Mouse (Mus musculus): ENCODE data around the gene Thoc7. TPM values are rescaled to one million over a fixed set of nuclear protein-coding genes. Genes with fewer than 3 reads are reported as not detected.
A peak's percentile ranks its signal among the peaks of the same experiment; 100 is the strongest.

Gene Thoc7
- total RNA-seq (2014; fragmentation: Nextera tagmentation) (109 and 115 TPM in 2 replicates), total RNA-seq (2017) (228 and 232 TPM in 2 replicates), polyA plus RNA-seq (2012) (21.1 and 21.4 TPM in 2 replicates)

- no peak for ATAC-seq (ENCODE audit: extremely low read depth, insufficient number of reproducible peaks, low FRiP score, poor library complexity, severe bottlenecking)
- H3K27me3 ChIP-seq (ENCODE audit: insufficient read depth, low read length) = no peaks in the 10 kb centered on the region
- H3K9me3 ChIP-seq (replicated peaks) = no peaks in the 10 kb centered on the region
- peak; percentile 42 for DNase-seq (ENCODE audit: low spot score)
- H3K4me1 ChIP-seq (ENCODE audit: insufficient read depth, low read depth, low read length) = peaks cover 25% of the 10 kb centered on the region
- H3K36me3 ChIP-seq (replicated peaks) = peaks cover 22% of the 10 kb centered on the region
- H3K4me3 ChIP-seq (ENCODE audit: low read depth, low read length) = peak within 1 kb of the TSS; percentile 86
- TF ChIP-seq POLR2AphosphoS5 (IDR thresholded peaks at IDR 0.05; ENCODE audit: insufficient replicate concordance, low read depth, low read length) (no peak), TAL1 (conservative IDR thresholded peaks at IDR 0.05; ENCODE audit: low read depth, low read length) (no peak), GATA1 (IDR thresholded peaks at IDR 0.05; ENCODE audit: borderline replicate concordance, low read length) (no peak), CTCF (IDR thresholded peaks at IDR 0.05; ENCODE audit: low read depth, low read length) (no peak), GATA2 (IDR thresholded peaks at IDR 0.05; ENCODE audit: borderline replicate concordance, low read depth, low read length) (no peak)
Measured at GRCm38 (mm10) chr14:13961401-13962112, at the start of gene Thoc7, which contains the start of gene Atxn7. Thoc7 (minus strand) TSS chr14:13961852. Atxn7 (plus strand) TSS chr14:13961440.

GRCm38 (mm10) chr14:14009712-14010111, 48.1 kb upstream of the Thoc7 start:
- ATAC-seq (ENCODE audit: extremely low read depth, insufficient number of reproducible peaks, low FRiP score, poor library complexity, severe bottlenecking) (peak; percentile 35; the same call in 1 of the 2 replicates), DNase-seq (ENCODE audit: low spot score) (no peak)
- no peaks in the 10 kb centered on the region for H3K9me3 ChIP-seq (replicated peaks)
- H3K27me3 ChIP-seq (ENCODE audit: insufficient read depth, low read length) = no peaks in the 10 kb centered on the region
- H3K4me3 ChIP-seq (ENCODE audit: low read depth, low read length) = no peak overlapping the region
- peaks cover 2% of the 10 kb centered on the region for H3K36me3 ChIP-seq (replicated peaks)
- TF ChIP-seq GATA2 (IDR thresholded peaks at IDR 0.05; ENCODE audit: borderline replicate concordance, low read depth, low read length) = no peak
- no peak for TF ChIP-seq GATA1 (IDR thresholded peaks at IDR 0.05; ENCODE audit: borderline replicate concordance, low read length)
- TF ChIP-seq TAL1 (conservative IDR thresholded peaks at IDR 0.05; ENCODE audit: low read depth, low read length) = no peak
- no peak for TF ChIP-seq CTCF (IDR thresholded peaks at IDR 0.05; ENCODE audit: low read depth, low read length)
- TF ChIP-seq POLR2AphosphoS5 (IDR thresholded peaks at IDR 0.05; ENCODE audit: insufficient replicate concordance, low read depth, low read length) = no peak
- H3K4me1 ChIP-seq (ENCODE audit: insufficient read depth, low read depth, low read length) = peaks cover 23% of the 10 kb centered on the region

DNA sequence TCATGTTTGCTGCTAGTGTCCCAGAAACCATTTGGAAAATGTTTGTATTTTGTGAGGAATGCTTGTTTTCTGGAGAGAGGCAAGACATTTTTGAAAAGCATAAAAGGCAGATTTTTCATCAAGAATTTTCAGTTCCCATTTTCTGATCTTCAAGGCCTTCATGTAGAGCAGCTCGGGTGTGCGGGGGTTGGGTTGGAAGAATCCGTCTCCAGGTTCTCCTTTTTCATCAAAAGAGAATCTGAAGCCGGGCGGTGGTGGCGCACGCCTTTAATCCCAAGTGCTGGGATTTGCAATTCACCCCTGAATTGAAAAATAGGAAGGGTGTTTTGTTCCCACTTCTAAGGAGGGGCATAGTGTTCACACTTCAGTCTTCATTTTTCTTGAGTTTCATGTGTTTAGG, 41.1 kb upstream of the Thoc7 start:
- H3K36me3 ChIP-seq (replicated peaks) = no peaks in the 10 kb centered on the region
- no peaks in the 10 kb centered on the region for H3K9me3 ChIP-seq (replicated peaks)
- no peak for DNase-seq (ENCODE audit: low spot score)
- no peak overlapping the region for H3K4me3 ChIP-seq (ENCODE audit: low read depth, low read length)
- TF ChIP-seq POLR2AphosphoS5 (IDR thresholded peaks at IDR 0.05; ENCODE audit: insufficient replicate concordance, low read depth, low read length) (no peak), CTCF (IDR thresholded peaks at IDR 0.05; ENCODE audit: low read depth, low read length) (no peak)
- H3K27me3 ChIP-seq (ENCODE audit: insufficient read depth, low read length) = no peaks in the 10 kb centered on the region
- H3K4me1 ChIP-seq (ENCODE audit: insufficient read depth, low read depth, low read length) = no peaks in the 10 kb centered on the region
- ATAC-seq (ENCODE audit: extremely low read depth, insufficient number of reproducible peaks, low FRiP score, poor library complexity, severe bottlenecking) = no peak

GRCm38 (mm10) chr14:13995206-13996097, 33.8 kb upstream of the Thoc7 start:
- no peaks in the 10 kb centered on the region for H3K27me3 ChIP-seq (ENCODE audit: insufficient read depth, low read length)
- DNase-seq (ENCODE audit: low spot score) (no peak), ATAC-seq (ENCODE audit: extremely low read depth, insufficient number of reproducible peaks, low FRiP score, poor library complexity, severe bottlenecking) (no peak)
- no peaks in the 10 kb centered on the region for H3K9me3 ChIP-seq (replicated peaks)
- H3K4me3 ChIP-seq (ENCODE audit: low read depth, low read length) = no peak overlapping the region
- H3K36me3 ChIP-seq (replicated peaks) = peaks cover 2% of the 10 kb centered on the region
- TF ChIP-seq CTCF (IDR thresholded peaks at IDR 0.05; ENCODE audit: low read depth, low read length) = no peak
- TF ChIP-seq TAL1 (conservative IDR thresholded peaks at IDR 0.05; ENCODE audit: low read depth, low read length) = no peak
- no peak for TF ChIP-seq POLR2AphosphoS5 (IDR thresholded peaks at IDR 0.05; ENCODE audit: insufficient replicate concordance, low read depth, low read length)
- no peak for TF ChIP-seq GATA2 (IDR thresholded peaks at IDR 0.05; ENCODE audit: borderline replicate concordance, low read depth, low read length)
- no peak for TF ChIP-seq GATA1 (IDR thresholded peaks at IDR 0.05; ENCODE audit: borderline replicate concordance, low read length)
- H3K4me1 ChIP-seq (ENCODE audit: insufficient read depth, low read depth, low read length) = no peaks in the 10 kb centered on the region

DNA sequence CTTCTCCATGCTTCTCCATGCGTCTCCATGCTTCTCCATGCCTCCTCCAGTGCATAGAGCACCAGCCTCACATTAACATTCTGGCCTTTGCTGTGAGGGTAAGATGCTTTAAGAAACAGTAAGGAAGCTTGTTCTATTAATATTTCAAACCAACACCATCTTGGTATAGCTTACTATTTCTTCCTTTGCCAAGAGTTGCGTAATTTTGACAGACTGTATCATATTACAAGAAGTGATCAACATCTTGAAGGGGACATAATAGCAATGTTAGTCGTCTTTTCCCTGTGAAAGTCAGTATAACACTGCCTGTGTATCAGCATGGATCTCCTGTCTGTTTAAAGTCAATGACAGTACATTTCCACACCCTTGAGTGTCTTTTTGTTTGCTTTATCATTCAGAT, 29.1 kb upstream of the Thoc7 start:
- no peaks in the 10 kb centered on the region for H3K9me3 ChIP-seq (replicated peaks)
- H3K4me3 ChIP-seq (ENCODE audit: low read depth, low read length) = no peak overlapping the region
- TF ChIP-seq CTCF (IDR thresholded peaks at IDR 0.05; ENCODE audit: low read depth, low read length) (no peak), GATA2 (IDR thresholded peaks at IDR 0.05; ENCODE audit: borderline replicate concordance, low read depth, low read length) (no peak), POLR2AphosphoS5 (IDR thresholded peaks at IDR 0.05; ENCODE audit: insufficient replicate concordance, low read depth, low read length) (no peak), GATA1 (IDR thresholded peaks at IDR 0.05; ENCODE audit: borderline replicate concordance, low read length) (no peak), TAL1 (conservative IDR thresholded peaks at IDR 0.05; ENCODE audit: low read depth, low read length) (no peak)
- no peaks in the 10 kb centered on the region for H3K27me3 ChIP-seq (ENCODE audit: insufficient read depth, low read length)
- ATAC-seq (ENCODE audit: extremely low read depth, insufficient number of reproducible peaks, low FRiP score, poor library complexity, severe bottlenecking) (no peak), DNase-seq (ENCODE audit: low spot score) (no peak)
- H3K4me1 ChIP-seq (ENCODE audit: insufficient read depth, low read depth, low read length) = no peaks in the 10 kb centered on the region
- peaks cover 2% of the 10 kb centered on the region for H3K36me3 ChIP-seq (replicated peaks)

DNA sequence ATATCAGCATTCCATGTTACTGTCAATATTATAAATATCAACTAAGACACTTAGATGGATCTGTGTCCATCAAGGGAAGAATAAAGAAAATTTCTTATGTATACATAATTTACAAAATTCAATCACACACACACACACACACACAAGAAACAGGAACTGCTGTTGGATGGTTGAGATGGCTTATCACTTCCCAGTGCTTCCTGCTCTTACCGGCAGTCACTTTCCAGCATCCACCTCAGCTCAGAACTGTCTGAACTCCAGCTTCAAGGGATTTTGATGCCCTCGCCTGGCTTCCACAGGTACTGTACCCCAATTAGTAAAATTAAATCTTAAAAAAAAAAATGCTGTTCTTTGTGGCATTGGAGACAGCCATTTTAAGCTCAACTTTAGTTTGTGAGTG, 26.7 kb upstream of the Thoc7 start:
- Histone ChIP-seq H3K27me3 (ENCODE audit: insufficient read depth, low read length) (no peaks in the 10 kb centered on the region), H3K36me3 (replicated peaks) (no peaks in the 10 kb centered on the region), H3K4me3 (ENCODE audit: low read depth, low read length) (no peak overlapping the region), H3K4me1 (ENCODE audit: insufficient read depth, low read depth, low read length) (no peaks in the 10 kb centered on the region), H3K9me3 (replicated peaks) (no peaks in the 10 kb centered on the region)
- no peak for ATAC-seq (ENCODE audit: extremely low read depth, insufficient number of reproducible peaks, low FRiP score, poor library complexity, severe bottlenecking)
- TF ChIP-seq TAL1 (conservative IDR thresholded peaks at IDR 0.05; ENCODE audit: low read depth, low read length) = no peak
- no peak for TF ChIP-seq GATA1 (IDR thresholded peaks at IDR 0.05; ENCODE audit: borderline replicate concordance, low read length)
- no peak for TF ChIP-seq POLR2AphosphoS5 (IDR thresholded peaks at IDR 0.05; ENCODE audit: insufficient replicate concordance, low read depth, low read length)
- TF ChIP-seq GATA2 (IDR thresholded peaks at IDR 0.05; ENCODE audit: borderline replicate concordance, low read depth, low read length) = no peak
- TF ChIP-seq CTCF (IDR thresholded peaks at IDR 0.05; ENCODE audit: low read depth, low read length) = no peak
- no peak for DNase-seq (ENCODE audit: low spot score)

Measured in G1E (cell line).